Mouse (Mus musculus) kidney, adult 2 months (tissue): ENCODE data around the gene Birc7. TPM values are rescaled to one million over a fixed set of nuclear protein-coding genes. Genes with fewer than 3 reads are reported as not detected.

Experiments used
- DNase-seq: peaks from one replicate; pipeline ENCODE4 v3.0.0; 2021
- H3K27ac ChIP-seq: fragments of 200-500 bp; 2 replicates; pipeline ENCODE4 v1.5.1; 2012; ENCODE audit warnings: low read depth, low read length, control low read depth, inconsistent platforms; ENCODE audit not compliant: insufficient read depth
- H3K27me3 ChIP-seq: fragments of 200-500 bp; replicated peaks from 2 replicates; pipeline ENCODE4 v1.6.1; 2012; ENCODE audit warnings: mild to moderate bottlenecking, moderate library complexity, low read length, inconsistent platforms; ENCODE audit not compliant: control insufficient read depth, insufficient read depth
- H3K36me3 ChIP-seq: fragments of 200-500 bp; 2 replicates; pipeline ENCODE4 v1.6.1; 2012; ENCODE audit warnings: mild to moderate bottlenecking, moderate library complexity, low read length, inconsistent platforms; ENCODE audit not compliant: control insufficient read depth, insufficient read depth
- H3K4me1 ChIP-seq: fragments of 200-500 bp; 2 replicates; pipeline ENCODE4 v1.6.1; 2011; ENCODE audit warnings: low read length; ENCODE audit not compliant: control insufficient read depth, insufficient read depth
- H3K4me3 ChIP-seq: fragments of 200-500 bp; 2 replicates; pipeline ENCODE4 v1.5.1; 2011; ENCODE audit warnings: mild to moderate bottlenecking, low read depth, low read length, control low read depth; ENCODE audit not compliant: insufficient read depth
- CTCF ChIP-seq: fragments of 200-500 bp; conservative IDR thresholded peaks from 2 replicates; pipeline ENCODE4 v1.5.1; 2011; ENCODE audit warnings: low read depth, mild to moderate bottlenecking, control low read depth, low read length, moderate library complexity, mixed read lengths; ENCODE audit not compliant: insufficient read depth, insufficient read length
- POLR2A ChIP-seq: fragments of 200-500 bp; IDR thresholded peaks from one replicate; pipeline ENCODE4 v1.6.1; 2011; ENCODE audit warnings: low read depth, low read length, control low read depth
- WGBS: fragments of 180-500 bp; shearing (Covaris S2); methylation state at CpG from one replicate; pipeline ENCODE4 v1.1.7; 2018; 5-methylcytosine and 5-hydroxymethylcytosine counted together
- polyA plus RNA-seq: library from polyadenylated mRNA; depleted of rRNA; stranded (reverse); fragments of >200 nt; gene quantifications from 2 replicates; pipeline ENCODE4 v1.2.3, GENCODE M21; 2012; rRNA removed

The Birc7 gene
- not detected in 2 replicates for polyA plus RNA-seq

- 75% methylated on average over 4 of the region's 4 CpGs for WGBS
- no peak for DNase-seq
- Histone ChIP-seq H3K27me3 (no peaks in the 10 kb centered on the region), H3K36me3 (no peaks in the 10 kb centered on the region), H3K4me3 (no peak within 1 kb of the TSS), H3K27ac (no peak within 1 kb of the TSS), H3K4me1 (no peaks in the 10 kb centered on the region)
- no peak for TF ChIP-seq POLR2A
- TF ChIP-seq CTCF, result no peak
These were observed at the start of gene Birc7 for GRCm38 (mm10) chr2:180928723-180929122. Gene Birc7, plus strand, starts transcription at chr2:180929023.

GRCm38 (mm10) chr2:180879365-180880067 is 49.3 kb upstream of the Birc7 start:
- 63% methylated on average over 7 of the region's 7 CpGs for WGBS
- TF ChIP-seq CTCF, result no peak
- TF ChIP-seq POLR2A, result no peak
- DNase-seq, result no peak
- Histone ChIP-seq H3K27me3 (no peaks in the 10 kb centered on the region), H3K27ac (no peak overlapping the region), H3K4me3 (no peak overlapping the region), H3K4me1 (no peaks in the 10 kb centered on the region), H3K36me3 (no peaks in the 10 kb centered on the region)

GRCm38 (mm10) chr2:180881281-180881680 is 47.5 kb upstream of the Birc7 start:
- no peaks in the 10 kb centered on the region for H3K27me3 ChIP-seq
- no peaks in the 10 kb centered on the region for H3K4me1 ChIP-seq
- H3K4me3 ChIP-seq, result no peak overlapping the region
- H3K27ac ChIP-seq, result no peak overlapping the region
- no peaks in the 10 kb centered on the region for H3K36me3 ChIP-seq
- WGBS, result 35% methylated on average over 9 of the region's 9 CpGs
- no peak for DNase-seq
- TF ChIP-seq CTCF, result no peak
- TF ChIP-seq POLR2A, result no peak

- no peak overlapping the region for H3K4me3 ChIP-seq
- no peaks in the 10 kb centered on the region for H3K4me1 ChIP-seq
- no peak for TF ChIP-seq POLR2A
- TF ChIP-seq CTCF, result no peak
- H3K27ac ChIP-seq, result no peak overlapping the region
- no peaks in the 10 kb centered on the region for H3K27me3 ChIP-seq
- WGBS, result 60% methylated on average over 5 of the region's 5 CpGs
- DNase-seq, result no peak
- no peaks in the 10 kb centered on the region for H3K36me3 ChIP-seq
These were observed 43.6 kb upstream of the Birc7 start for GRCm38 (mm10) chr2:180885270-180885669.

GRCm38 (mm10) chr2:180889271-180889920 is 39.4 kb upstream of the Birc7 start:
- no peak for DNase-seq
- H3K4me1 ChIP-seq, result no peaks in the 10 kb centered on the region
- H3K36me3 ChIP-seq, result no peaks in the 10 kb centered on the region
- TF ChIP-seq POLR2A (no peak), CTCF (no peak)
- H3K27me3 ChIP-seq, result peaks cover 5% of the 10 kb centered on the region
- no peak overlapping the region for H3K27ac ChIP-seq
- no peak overlapping the region for H3K4me3 ChIP-seq
- 19% methylated on average over 19 of the region's 19 CpGs for WGBS

- no peak overlapping the region for H3K4me3 ChIP-seq
- H3K27me3 ChIP-seq, result peaks cover 6% of the 10 kb centered on the region
- no peak overlapping the region for H3K27ac ChIP-seq
- no peaks in the 10 kb centered on the region for H3K4me1 ChIP-seq
- no peak for DNase-seq
- 20% methylated on average over 4 of the region's 4 CpGs for WGBS
- H3K36me3 ChIP-seq, result no peaks in the 10 kb centered on the region
- TF ChIP-seq POLR2A, result no peak
- no peak for TF ChIP-seq CTCF
These were observed 38.9 kb upstream of the Birc7 start for GRCm38 (mm10) chr2:180889921-180890280.

GRCm38 (mm10) chr2:180890422-180891074 is 38.3 kb upstream of the Birc7 start:
- Histone ChIP-seq H3K27me3 (peaks cover 6% of the 10 kb centered on the region), H3K4me1 (no peaks in the 10 kb centered on the region), H3K36me3 (no peaks in the 10 kb centered on the region), H3K4me3 (no peak overlapping the region), H3K27ac (no peak overlapping the region)
- no peak for DNase-seq
- 3% methylated on average over 29 of the region's 29 CpGs for WGBS
- TF ChIP-seq CTCF (no peak), POLR2A (no peak)
